Mouse (Mus musculus) megakaryocyte progenitor cell, adult 5-6 weeks (primary cell): ENCODE data around the gene Mcee. TPM values are rescaled to one million over a fixed set of nuclear protein-coding genes. Genes with fewer than 3 reads are reported as not detected.

Experiments used
- ATAC-seq: replicated peaks from 2 replicates; pipeline ENCODE4 v1.8.0; 2016; ENCODE audit warnings: mild to moderate bottlenecking, moderate TSS enrichment, inconsistent platforms; ENCODE audit not compliant: poor library complexity
- total RNA-seq, 2 experiments: library from RNA; stranded (forward) in 1 of 2; stranded (reverse) in 1 of 2; fragments of 157-497, 149-512 nt in 1 of 2; fragments of 200-1000 nt in 1 of 2; gene quantifications; 2 replicates each; pipeline versions ENCODE4 v1.2.3 to v1.2.4; 2015 to 2017

Gene Mcee
- total RNA-seq (2015) (98.9 and 122 TPM in 2 replicates), total RNA-seq (2017) (145 and 155 TPM in 2 replicates)

DNA sequence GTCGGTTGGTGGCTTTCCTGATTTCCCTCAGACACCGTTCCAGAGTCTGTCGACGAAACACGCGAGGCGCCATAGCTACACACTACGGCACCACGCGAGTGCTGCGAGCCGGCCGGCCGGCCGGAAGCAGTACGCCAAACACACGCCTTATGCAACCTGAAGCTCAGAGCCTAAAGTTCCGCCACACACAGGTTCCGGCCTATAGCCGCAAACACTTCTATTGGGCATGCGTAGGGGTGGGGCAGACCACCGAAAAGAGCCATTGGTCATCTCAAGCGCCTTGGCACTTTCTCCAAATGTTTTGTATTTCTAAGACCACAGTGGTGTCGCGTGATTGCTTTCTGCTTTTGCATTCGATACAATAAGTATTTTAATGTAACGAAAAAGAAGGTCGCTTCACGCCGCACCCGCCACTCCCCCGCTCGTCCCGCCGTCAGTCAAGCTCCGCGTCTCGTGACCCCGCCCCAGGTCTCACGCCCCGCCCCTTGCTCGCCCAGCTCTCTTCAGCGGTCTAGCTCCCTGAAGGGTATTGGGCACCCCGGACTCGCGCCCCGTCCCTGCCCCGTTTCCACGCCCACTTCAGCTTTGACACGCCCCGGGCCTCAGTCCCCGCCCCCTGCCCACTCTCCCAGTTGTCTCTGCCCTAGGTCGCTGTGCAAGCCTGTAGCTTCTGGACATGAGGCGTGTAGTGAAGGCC lies at the start of gene Mcee, which contains the start of gene Mphosph10:
Mcee (plus strand) TSS at position 486 of the 697 bp plus-strand sequence.
Mphosph10 (minus strand) TSS at position 147 of the 697 bp plus-strand sequence.
- peak; percentile 90 for ATAC-seq

GRCm38 (mm10) chr7:64347813-64348212 lies 44.6 kb upstream of the Mcee start:
- ATAC-seq, result no peak

DNA sequence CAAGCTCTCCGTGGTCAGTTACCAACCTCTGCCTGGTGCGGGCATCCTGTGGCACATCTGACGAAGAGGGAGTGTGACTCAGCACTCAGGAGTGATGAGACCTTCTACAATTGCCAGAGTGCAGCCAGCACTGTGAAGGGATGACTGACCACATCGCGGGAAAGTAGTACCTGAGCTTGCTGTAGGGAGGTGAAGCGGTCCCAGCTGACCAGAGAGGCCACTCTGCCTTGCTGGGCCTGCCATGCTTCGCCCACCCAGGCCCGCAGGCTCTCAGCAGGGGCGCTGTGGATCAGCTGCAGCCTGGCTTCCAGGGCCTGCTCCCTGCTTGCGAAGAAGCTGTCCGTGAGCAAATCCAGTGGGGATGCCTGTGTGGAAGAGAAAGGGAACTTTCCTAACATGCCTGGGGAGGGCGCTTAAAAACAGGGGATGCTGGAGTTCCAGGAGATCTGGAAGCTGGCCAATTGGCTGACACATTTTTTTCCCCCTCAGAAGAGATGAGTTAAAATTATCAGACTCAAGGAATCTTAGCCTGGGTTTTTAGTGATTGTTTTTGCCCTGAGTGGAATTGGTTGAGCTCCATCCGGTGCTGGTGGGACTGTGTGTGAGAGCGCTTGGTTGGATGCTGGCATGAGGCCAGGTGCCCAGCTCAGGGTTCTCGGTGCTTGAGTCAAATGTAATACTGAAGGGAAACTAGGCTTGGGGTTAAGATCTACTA lies 43.1 kb upstream of the Mcee start:
- no peak for ATAC-seq

DNA sequence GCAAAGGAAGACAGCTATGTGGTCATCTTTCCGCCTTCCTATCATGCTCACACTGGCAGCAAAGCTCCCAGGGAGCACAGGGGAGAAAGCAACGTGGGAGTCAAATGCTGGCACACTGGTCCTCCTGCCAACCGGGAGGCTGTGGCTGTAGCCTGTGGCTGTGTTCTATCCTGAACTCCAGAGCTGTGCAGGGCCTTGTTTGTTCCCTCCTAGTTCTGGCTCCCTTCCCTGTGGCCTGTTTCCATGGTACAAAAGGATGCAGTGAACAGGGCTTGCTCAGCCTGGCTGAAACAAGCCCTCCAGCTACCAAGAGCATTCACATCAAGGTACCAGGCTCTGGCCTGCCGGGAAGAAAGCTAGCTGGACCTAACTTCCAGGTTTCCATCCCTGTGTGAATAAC lies 41.3 kb upstream of the Mcee start:
- ATAC-seq, result no peak

GRCm38 (mm10) chr7:64354206-64354605 lies 38.2 kb upstream of the Mcee start:
- no peak for ATAC-seq

DNA sequence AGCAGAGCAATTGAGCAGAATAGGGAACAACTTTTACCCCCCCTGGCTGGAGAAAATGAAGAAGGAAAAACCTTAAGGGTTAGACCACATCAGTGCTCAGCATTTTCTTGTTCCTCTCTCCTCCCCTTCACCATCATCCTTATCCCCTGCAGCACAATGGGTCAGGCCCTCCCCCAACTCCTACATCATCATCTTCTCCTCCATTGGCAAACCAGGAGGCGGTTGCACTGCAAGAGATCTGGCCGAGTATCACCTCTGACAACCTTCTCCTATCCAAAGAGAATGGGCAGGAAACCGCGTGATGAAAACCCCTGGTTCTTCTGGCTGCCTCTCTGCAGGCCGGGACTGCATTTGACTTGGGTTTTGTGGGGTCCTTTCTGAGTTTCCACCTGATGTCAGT lies 35.7 kb upstream of the Mcee start:
- ATAC-seq, result 0 out of 2 replicates have a peak, but pooled peaks have one; percentile 17

GRCm38 (mm10) chr7:64357405-64357804 lies 35.0 kb upstream of the Mcee start:
- ATAC-seq, result no peak

GRCm38 (mm10) chr7:64358666-64359065 lies 33.7 kb upstream of the Mcee start:
- ATAC-seq, result no peak

DNA sequence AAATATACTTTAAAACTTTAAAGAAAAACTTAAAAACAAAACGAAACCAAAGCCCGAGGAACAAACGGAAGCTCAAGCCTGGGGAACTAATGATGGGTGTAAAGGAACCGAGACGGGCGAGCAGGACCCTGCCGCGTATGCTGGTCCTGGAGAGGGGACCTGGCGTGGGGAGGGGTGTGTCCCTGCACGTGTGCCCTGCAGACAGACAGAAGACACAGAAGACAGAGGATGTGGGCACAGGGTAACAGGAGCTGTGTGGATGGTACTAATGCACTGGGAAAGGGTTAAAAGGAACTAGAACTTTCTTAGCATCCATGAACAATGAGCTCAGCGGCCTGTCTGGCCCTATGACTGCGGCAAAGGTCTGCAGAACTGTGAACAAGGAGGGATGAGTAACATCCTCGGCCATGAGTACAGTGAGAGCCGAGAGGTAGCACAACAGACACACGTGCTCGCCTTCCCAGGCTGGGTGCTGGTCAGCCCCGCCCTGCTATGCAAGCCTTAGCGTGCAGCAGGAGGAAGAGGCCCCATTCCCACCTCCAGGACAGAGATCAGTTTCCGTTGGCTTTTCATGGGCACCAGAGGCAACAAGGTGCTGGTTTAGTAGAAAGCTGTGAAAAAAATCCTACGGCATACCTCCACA lies 32.3 kb upstream of the Mcee start:
- no peak for ATAC-seq

DNA sequence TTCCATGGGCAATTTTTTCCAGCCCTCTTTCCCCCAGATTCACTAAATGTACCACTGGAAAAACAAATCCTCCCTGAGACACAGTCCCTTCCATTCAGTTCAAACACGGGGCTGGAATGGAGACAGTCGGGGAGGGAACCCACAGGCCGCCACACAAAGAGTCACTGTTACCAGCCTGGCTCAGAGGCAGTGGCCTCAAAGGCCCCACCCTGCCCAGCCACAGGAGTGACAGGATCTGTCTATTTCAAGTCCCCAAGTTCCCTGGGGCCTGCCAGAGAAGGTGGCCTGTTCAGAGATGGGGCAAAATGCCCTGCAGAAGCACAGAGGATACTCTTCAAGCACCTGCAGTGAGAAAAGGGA lies 31.8 kb upstream of the Mcee start:
- no peak for ATAC-seq

DNA sequence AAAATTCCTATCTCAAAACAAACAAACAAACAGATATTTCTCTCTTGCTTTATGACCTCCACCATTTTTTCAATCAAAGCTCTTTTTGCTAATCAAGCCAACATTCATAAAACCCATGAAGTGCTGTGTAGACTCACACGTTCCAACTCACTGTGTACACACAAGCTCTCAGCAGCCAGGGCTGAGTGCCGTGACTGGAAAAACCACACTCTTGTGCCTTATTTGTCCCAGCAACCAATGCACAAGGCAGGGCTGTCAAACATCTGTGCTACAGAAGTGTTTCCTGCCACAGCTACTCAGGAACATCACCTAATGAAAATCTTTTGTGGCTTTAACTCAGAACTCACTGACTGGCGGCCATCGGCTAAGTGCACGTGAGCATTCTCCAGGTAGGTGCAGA lies 26.5 kb upstream of the Mcee start:
- ATAC-seq, result no peak

- ATAC-seq, result no peak
These were observed 22.6 kb upstream of the Mcee start for GRCm38 (mm10) chr7:64369841-64370240.

DNA sequence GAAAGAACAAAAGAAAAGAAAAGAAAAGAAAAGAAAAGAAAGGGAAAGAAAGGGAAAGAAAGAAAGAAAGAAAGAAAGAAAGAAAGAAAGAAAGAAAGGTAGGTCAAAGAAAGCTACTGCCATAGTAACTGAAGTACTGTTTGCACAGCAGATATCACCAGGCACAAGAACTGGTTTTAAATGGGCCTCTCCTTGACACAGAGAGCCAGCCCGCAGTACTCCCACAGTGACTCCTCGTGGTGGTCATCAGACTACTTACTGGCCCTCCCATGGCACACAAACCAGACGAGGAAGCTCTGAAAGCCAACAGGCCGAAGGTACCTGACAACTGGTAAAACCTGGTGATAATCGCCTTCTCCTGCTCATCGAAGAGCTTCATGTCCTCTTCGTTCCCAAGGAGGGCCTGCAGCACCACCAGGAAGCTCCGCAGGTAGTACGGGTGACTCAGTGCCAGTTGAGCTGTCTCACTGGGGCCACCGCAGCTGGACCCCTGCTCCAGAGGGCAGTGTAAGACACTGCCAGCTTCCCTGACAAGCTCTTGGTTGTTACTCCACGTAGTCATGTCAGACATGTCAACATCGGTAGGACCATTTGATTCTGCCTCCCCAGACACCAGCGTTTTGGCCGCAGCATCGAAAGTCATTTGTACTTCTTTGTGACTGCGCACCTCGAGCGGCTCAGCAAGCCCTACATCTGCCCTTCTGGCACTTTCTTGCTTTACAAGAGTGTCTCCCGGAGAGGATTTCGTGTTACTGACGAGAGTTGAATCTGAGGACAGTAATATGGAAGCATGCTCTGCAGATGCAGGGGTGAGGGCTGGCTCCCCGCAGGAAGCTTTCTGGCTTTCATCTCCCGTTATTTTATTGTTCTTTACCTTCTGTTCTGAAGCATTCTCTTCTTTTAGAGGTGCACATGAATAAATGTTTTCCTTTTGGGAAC lies 20.2 kb upstream of the Mcee start:
- no peak for ATAC-seq

DNA sequence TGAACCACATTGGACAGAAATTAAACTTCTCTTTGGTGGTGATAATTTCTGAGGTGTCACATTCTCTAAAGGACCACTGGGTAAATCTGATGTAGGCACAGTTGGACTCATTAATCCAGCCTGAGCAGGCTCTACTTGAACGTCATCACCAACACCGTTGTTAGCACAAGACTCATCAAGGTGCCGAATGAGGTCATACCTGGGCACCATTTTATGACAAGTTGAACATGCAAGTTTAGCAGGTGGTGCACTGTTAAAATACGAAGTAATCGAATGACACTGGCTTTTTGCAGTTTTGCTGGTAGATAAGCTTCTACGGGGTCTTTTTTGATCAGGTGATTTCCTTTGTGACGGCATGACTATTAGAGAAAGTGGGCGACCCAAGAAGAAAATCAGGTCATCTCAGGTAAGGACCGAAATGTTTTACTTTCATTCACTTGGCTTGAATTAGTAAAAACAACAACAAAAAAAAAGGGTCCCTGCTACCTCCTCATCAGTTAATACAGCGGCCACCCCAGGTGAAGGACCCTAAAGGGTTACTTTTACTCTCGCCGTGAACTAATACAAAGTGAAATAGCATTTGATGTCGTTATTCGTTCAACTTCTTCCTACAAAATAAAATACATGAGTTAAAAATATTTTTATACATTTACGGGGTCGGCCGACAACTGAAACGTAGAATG lies 19.1 kb upstream of the Mcee start:
- ATAC-seq, result peak; percentile 27; the same call in 1 of the 2 replicates

DNA sequence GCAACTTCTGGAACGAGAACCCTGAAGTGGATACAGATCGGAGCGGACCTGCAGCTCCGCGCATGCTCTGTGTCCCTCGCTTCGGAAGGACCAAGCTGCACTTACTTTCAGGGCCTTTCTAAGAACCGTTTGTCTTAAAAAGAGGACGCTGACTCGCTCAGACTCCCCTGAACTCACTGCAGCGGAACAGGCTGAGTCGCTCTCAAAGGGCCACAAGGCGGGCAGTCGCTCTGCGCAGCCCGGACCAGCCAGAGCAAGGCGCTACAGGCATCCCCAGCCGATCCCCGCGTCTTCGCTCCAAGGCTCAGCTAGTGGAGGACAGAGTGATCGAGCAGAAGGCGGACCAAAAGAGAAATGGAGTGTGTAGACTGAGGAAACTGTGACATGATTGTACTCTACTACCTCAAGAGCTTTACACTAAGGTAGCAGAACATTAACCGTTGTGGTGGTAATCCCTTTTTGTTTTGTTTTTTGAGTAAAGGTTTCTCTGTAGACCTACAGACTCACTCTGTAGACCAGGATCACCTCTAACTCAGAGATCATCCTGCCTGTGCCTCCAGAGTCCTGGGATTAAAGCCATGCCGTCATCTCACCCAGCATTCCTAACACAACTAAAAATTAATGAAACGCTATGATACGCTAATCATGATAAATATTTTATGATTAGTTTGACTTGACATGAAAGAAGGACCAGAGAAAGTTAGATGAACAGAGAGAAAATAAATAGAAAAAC lies 18.4 kb upstream of the Mcee start, which contains the start of gene Fan1:
Fan1 (minus strand) TSS at position 266 of the 733 bp plus-strand sequence.
- peak; percentile 98 for ATAC-seq

DNA sequence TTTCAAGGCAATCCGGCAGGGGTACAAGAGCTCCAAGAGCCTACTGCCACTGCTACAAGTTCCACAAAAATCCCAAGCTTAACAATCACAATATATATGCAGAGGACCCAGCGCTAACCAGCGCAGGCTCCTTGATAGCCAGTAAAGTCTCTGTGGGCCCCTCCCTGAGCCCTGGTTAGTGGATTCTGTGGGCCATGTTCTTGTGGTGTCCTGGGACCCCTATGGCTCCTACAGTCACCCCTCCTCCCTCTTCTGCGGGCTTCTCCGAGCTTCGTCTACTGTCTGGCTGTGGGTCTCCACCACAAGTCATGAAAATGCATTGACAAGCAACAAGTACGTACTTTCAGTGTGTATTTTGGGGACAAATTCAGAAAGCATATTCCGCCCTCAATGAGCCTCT lies 928 bp upstream of the Mcee start:
- ATAC-seq, result peak; percentile 14; the same call in 1 of the 2 replicates

- no peak; the same call in 1 of the 2 replicates for ATAC-seq
These were observed 378 bp downstream of the Mcee start for GRCm38 (mm10) chr7:64392819-64393151.

- ATAC-seq, result peak; percentile 78
These were observed 8.3 kb downstream of the Mcee start for GRCm38 (mm10) chr7:64400725-64401124.

- ATAC-seq, result peak; percentile 33
These were observed 10.0 kb downstream of the Mcee start for GRCm38 (mm10) chr7:64402452-64402851.
